Mouse (Mus musculus) G1E (cell line): ENCODE measurements around the gene Timmdc1. TPM values are rescaled to one million over a fixed set of nuclear protein-coding genes. Genes with fewer than 3 reads are reported as not detected.

Experiments
- ATAC-seq: 2 replicates; pipeline ENCODE4 v1.8.0; 2016; ENCODE audit warnings: mild to moderate bottlenecking; ENCODE audit not compliant: insufficient number of reproducible peaks, poor library complexity, low FRiP score, severe bottlenecking; ENCODE audit errors: extremely low read depth
- DNase-seq: peaks from one replicate; pipeline ENCODE4 v3.0.0; 2012; ENCODE audit warnings: low spot score
- H3K27me3 ChIP-seq: 2 replicates; pipeline ENCODE4 v1.6.1; 2012; ENCODE audit warnings: mild to moderate bottlenecking, low read length, inconsistent platforms; ENCODE audit not compliant: insufficient read depth
- H3K36me3 ChIP-seq: replicated peaks from 2 replicates; pipeline ENCODE3; 2012; ENCODE audit warnings: mild to moderate bottlenecking, inconsistent platforms
- H3K4me1 ChIP-seq: 2 replicates; pipeline ENCODE4 v1.6.1; 2012; ENCODE audit warnings: low read depth, low read length, inconsistent platforms, mixed read lengths; ENCODE audit not compliant: insufficient read depth
- H3K4me3 ChIP-seq: 2 replicates; pipeline ENCODE4 v1.5.1; 2012; ENCODE audit warnings: low read depth, mild to moderate bottlenecking, inconsistent platforms, low read length, moderate library complexity, mixed read lengths
- H3K9me3 ChIP-seq: replicated peaks from 2 replicates; pipeline ENCODE4 v1.6.1; 2012; ENCODE audit warnings: inconsistent platforms
- CTCF ChIP-seq: IDR thresholded peaks from 2 replicates; pipeline ENCODE4 v1.5.1; 2012; ENCODE audit warnings: low read depth, low read length, inconsistent platforms, mixed read lengths
- GATA1 ChIP-seq: IDR thresholded peaks from 2 replicates; pipeline ENCODE4 v1.6.1; 2012; ENCODE audit warnings: borderline replicate concordance, low read length, inconsistent platforms, mixed read lengths
- GATA2 ChIP-seq: IDR thresholded peaks from 2 replicates; pipeline ENCODE4 v1.6.1; 2012; ENCODE audit warnings: low read depth, low read length, inconsistent platforms, borderline replicate concordance
- POLR2AphosphoS5 ChIP-seq: IDR thresholded peaks from 2 replicates; pipeline ENCODE4 v1.6.1; 2012; ENCODE audit warnings: low read depth, low read length, inconsistent platforms; ENCODE audit not compliant: insufficient replicate concordance
- TAL1 ChIP-seq: conservative IDR thresholded peaks from 2 replicates; pipeline ENCODE4 v1.6.1; 2012; ENCODE audit warnings: low read depth, low read length, inconsistent platforms, mixed read lengths
- polyA plus RNA-seq: library from polyadenylated mRNA; stranded (reverse); fragments of >175 nt; gene quantifications from 2 replicates; pipeline ENCODE4 v1.2.3, GENCODE M21; 2012
- total RNA-seq, 2 experiments: library from RNA; stranded (forward) in 1 of 2; stranded (reverse) in 1 of 2; fragments of 200-1000 nt in 1 of 2; fragments of >200 nt in 1 of 2; fragmentation: Nextera tagmentation in 1 of 2; gene quantifications; 2 replicates each; pipeline ENCODE4 v1.2.3; 2014 to 2017

The Timmdc1 gene
- total and polyA plus RNA-seq, 3 experiments, result 25.9 to 38.7 (median 27.0) TPM

DNA sequence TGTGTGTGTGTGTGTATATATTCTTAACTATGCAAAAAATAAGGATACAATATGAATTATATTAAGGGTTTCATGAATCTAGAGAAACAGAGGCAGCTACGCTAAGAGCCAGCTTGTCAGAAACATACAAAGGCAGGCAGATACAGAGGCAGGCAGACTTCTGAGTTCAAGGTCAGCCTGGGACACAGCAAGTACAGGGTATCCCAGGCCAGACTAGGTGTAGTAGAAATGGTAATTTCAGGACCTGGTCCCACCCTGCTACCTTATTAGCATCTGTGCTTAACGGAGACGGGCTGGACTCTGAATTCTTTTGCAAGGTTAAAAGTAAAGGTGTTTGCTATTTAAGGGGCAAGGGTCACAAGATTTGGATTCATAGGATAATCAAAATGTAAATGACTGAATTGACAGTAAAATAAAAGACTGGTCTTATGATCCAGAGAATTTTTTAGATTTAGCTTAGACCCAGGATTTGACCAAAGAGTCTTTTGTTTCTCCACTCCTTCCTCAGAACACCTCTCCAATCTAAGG, 35.8 kb upstream of the Timmdc1 start, which contains the start of gene Tmem39a:
Gene Tmem39a (plus strand): TSS at position 478 of the 528 bp plus-strand sequence.
- Histone ChIP-seq H3K9me3 (no peaks in the 10 kb centered on the region), H3K4me3 (no peak within 1 kb of the TSS), H3K27me3 (peaks cover 21% of the 10 kb centered on the region), H3K4me1 (peaks cover 5% of the 10 kb centered on the region; the same call in 1 of the 2 replicates), H3K36me3 (no peaks in the 10 kb centered on the region)
- TF ChIP-seq GATA2 (no peak), TAL1 (no peak), POLR2AphosphoS5 (no peak), CTCF (no peak)
- no peak for ATAC-seq
- DNase-seq, result no peak

- no peak for TF ChIP-seq GATA2
- no peak for TF ChIP-seq POLR2AphosphoS5
- ATAC-seq (no peak), DNase-seq (no peak)
- Histone ChIP-seq H3K36me3 (no peaks in the 10 kb centered on the region), H3K4me3 (no peak overlapping the region), H3K27me3 (peaks cover 25% of the 10 kb centered on the region), H3K4me1 (peaks cover 2% of the 10 kb centered on the region; the same call in 1 of the 2 replicates), H3K9me3 (no peaks in the 10 kb centered on the region)
Observed at GRCm38 (mm10) chr16:38555988-38556387, 33.5 kb upstream of the Timmdc1 start.

DNA sequence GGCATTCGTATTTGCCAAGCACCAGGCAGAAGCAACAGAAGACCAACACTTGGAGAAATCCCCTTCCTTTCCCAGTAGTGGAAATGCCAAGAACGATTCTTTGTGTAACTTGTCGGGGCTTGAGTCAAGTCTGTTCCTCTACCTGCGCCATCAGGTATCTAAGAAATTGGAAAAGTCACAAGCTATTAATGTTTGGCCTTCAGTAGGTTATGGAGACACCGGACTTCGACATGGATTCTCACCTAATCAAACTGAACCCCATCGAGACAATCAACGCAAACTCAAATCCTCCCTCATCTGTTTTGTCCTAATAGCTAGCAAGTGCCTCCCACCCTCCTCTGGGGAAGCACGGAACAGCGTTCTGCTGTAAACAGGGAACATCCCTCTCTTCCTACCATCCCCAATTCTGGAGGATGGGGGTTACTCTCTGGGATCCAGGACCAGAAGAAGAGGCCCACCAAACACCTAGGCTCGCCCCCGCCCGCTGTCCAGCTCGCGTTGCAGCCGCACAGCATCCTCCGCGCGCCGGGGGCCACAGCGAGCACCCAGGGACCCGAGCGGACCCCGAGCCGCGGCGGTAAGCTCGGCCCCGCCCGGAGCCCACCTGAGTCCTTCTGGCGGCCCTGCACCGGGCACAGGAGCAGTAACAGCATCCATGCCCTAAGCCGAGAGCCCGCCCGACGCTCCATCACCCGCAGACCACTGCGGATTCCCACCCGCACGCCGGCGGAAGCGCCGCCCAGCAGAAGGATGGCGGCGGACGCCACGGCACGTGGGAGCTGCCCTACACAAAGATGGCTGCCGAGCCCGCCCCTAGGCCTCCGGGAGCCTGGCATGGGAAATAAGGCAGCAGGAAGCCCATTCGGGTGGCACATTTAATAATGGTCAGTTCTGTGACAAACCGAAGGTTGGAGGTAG, 27.3 kb upstream of the Timmdc1 start, which contains the start of gene Poglut1:
Gene Poglut1 (minus strand): TSS at position 780 of the 918 bp plus-strand sequence.
- TF ChIP-seq GATA2 (no peak), CTCF (no peak), GATA1 (no peak), POLR2AphosphoS5 (no peak), TAL1 (no peak)
- Histone ChIP-seq H3K4me1 (peaks cover 35% of the 10 kb centered on the region), H3K36me3 (peaks cover 38% of the 10 kb centered on the region), H3K4me3 (peak within 1 kb of the TSS; percentile 85), H3K27me3 (peaks cover 10% of the 10 kb centered on the region), H3K9me3 (no peaks in the 10 kb centered on the region)
- DNase-seq, result peak; percentile 75
- ATAC-seq, result peak; percentile 71

DNA sequence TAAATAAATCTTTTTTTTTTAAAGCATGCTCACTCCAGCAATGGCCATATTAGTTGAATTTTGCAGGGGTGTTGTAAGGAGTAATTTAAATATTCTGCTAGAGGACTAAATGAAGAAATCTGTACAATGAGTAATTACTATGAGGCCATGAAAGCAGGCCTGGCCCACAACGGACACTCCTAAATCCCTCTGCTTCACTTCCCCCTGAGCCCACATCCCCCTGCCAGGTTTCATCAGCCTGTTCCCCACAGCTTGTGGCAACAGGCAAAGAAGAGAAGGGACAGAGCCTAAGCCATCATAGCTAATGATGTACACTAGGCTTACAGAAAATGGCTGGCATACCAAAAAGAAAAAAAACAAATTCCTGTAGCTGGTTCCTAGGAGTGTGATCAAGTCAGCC, 25.5 kb upstream of the Timmdc1 start:
- no peak for ATAC-seq
- Histone ChIP-seq H3K36me3 (peaks cover 53% of the 10 kb centered on the region), H3K4me1 (peaks cover 33% of the 10 kb centered on the region), H3K27me3 (peaks cover under 1% of the 10 kb centered on the region), H3K4me3 (no peak overlapping the region), H3K9me3 (no peaks in the 10 kb centered on the region)
- no peak for DNase-seq
- TF ChIP-seq GATA2 (no peak), GATA1 (no peak), POLR2AphosphoS5 (no peak), TAL1 (no peak), CTCF (no peak)

DNA sequence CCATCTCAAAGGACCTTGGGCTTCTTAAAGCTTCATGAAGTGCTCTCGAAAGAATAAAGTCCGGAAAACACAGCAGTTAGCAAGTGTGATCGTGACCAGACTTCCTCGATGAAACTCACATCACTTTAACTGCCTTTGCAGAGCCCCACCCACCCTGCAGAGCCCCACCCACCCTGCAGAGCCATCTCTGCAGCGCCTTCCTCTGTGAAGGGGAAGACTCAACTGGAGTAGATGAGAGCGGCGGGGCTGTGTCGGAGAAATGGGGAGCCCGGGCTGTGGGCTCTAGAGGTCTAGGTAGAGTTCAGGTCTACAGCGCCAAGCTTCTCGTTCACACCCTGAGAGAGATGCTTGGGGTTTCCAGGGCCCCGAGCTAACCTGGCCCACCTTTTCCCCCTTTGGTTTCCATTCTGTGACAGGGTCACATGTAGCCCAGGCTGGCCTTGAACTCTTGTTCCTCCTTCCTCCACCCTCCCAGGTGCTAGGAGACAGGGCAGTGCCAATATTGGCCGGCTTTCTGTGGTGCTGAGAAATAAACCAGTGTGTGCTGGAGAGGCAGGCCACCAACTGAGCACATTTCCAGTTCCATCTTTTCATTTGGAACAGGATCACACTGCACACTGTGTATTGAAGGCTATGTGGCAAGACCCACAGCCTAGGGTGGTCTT, 16.4 kb upstream of the Timmdc1 start:
- Histone ChIP-seq H3K4me3 (no peak overlapping the region), H3K4me1 (peaks cover 15% of the 10 kb centered on the region), H3K36me3 (peaks cover 92% of the 10 kb centered on the region), H3K27me3 (no peaks in the 10 kb centered on the region), H3K9me3 (no peaks in the 10 kb centered on the region)
- TF ChIP-seq GATA2 (no peak), TAL1 (no peak), POLR2AphosphoS5 (no peak), GATA1 (no peak), CTCF (no peak)
- no peak for DNase-seq
- ATAC-seq, result no peak

GRCm38 (mm10) chr16:38536544-38537146, 14.2 kb upstream of the Timmdc1 start:
- peaks cover 94% of the 10 kb centered on the region for H3K36me3 ChIP-seq
- H3K27me3 ChIP-seq, result no peaks in the 10 kb centered on the region
- no peaks in the 10 kb centered on the region for H3K9me3 ChIP-seq
- ATAC-seq (peak; percentile 70; the same call in 1 of the 2 replicates), DNase-seq (peak; percentile 36)
- TF ChIP-seq POLR2AphosphoS5 (no peak), CTCF (peak; percentile 85), GATA1 (no peak), TAL1 (no peak)
- peaks cover 15% of the 10 kb centered on the region for H3K4me1 ChIP-seq
- H3K4me3 ChIP-seq, result no peak overlapping the region
